Mouse (Mus musculus) urinary bladder, postnatal 10 days (tissue): ENCODE measurements around the gene Emc8.
"Not testable (repeated sequence)": the region's sequence is repeated elsewhere in the genome, so short reads cannot be mapped to it uniquely, and the experiment has no call there.

ENCODE experiments used
- DNase-seq: peaks from one replicate; pipeline ENCODE4 v3.0.0; 2022; ENCODE audit warnings: low spot score

Emc8 gene

DNA sequence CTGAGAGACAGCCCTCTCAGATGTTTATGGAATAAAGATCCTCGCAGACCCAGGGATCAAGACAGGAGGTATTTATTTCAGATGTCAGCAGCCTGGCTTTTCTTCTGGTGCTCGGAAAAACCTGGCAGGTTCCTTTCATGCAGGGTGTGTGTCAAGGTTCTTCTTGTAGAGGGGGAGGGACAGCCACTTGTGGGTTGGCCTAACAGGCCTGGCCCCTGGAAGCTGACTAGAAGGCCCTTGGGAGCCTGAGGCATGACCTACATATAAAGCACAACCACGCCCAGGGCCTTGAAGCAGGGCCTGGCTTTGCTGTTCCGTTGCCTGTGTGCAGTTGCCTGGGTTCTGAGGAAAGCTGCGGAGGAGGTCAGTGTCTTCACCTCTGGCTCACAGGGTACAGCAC lies 16.7 kb upstream of the Emc8 start:
- no peak for DNase-seq

DNA sequence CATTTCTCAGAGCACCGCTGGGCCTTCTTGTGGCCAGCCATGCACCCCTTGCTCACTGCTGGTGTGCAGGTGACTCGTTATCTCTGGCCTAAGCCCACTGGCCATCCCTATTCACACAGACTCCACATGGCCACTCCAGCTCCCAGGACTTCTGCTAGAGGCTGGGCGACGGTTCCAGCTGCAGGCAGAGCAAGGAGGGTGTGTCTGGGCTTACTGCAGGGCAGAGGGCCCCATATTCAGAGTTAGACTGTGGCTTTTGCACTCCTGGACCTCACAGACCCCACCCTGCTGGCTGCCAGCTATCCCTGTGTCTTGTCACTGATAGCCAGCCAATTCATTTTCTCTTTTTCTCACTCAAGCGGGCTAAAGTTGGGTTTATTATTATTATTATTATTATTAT lies 15.7 kb upstream of the Emc8 start:
- DNase-seq: no peak

DNA sequence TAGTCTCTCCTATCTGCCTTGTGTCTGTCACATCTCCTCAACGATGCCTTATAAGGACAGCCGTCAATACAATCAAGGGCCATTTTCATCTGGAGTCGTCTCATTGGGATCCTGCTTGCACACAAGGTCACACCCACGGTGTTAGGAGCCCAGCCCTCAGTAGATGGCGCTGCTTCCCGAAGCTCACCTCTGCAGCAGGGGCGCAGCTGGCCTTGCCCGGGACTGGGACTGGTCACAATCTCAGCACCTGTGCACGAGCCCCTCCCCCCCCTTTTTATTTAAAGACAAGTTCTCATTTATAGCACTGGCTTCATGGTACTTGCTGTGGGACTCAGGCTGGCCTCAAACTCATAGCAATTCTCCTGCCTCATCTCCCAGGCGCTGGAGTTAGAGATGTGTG lies 15.2 kb upstream of the Emc8 start:
- peak; percentile 43 for DNase-seq

DNA sequence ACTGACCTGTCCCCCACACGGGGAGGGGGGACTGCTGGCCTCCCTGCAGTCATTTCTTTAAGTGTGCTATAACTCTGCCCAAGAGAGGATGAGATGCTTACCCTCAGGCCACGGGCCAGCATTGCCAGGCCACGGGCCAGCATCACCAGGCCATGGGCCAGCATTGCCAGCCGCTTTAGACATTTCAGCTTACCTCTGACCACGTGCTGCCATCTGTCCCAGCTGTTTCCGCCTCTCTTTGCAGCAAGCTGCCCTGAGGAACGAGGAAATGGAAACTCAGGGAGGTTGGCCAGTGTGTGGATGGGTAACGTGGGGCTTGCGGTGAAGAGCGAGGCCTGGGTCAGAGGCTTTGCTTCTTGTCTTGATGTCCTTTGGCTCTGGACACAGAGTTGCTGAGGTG lies 12.7 kb upstream of the Emc8 start:
- DNase-seq: no peak

GRCm38 (mm10) chr8:120680405-120680804 lies 12.0 kb upstream of the Emc8 start:
- not testable (repeated sequence) for DNase-seq

- DNase-seq: no peak
Measured at GRCm38 (mm10) chr8:120679629-120680387, 11.4 kb upstream of the Emc8 start.

DNA sequence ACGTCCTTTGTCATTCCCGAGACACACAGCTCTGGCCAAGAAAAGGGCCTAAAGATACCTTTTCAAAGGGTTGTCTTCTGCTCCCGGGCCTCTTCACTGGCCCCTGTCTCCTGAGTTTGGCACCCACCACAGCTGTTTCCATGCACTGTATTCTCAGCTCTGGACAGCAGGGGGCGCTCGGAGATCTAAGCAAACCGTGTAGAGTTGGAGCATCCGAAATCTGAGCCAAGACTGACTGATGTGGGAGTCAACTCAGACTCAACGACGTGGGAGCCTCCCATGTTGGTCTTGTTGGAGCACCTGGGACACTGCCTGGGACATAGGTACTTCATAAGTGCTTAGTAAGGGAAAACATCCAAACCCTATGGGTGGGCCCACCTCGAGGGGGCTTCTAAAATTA lies 10.1 kb upstream of the Emc8 start:
- peak; percentile 71 for DNase-seq

- no peak for DNase-seq
Measured at GRCm38 (mm10) chr8:120675718-120676117, 7.3 kb upstream of the Emc8 start.

DNA sequence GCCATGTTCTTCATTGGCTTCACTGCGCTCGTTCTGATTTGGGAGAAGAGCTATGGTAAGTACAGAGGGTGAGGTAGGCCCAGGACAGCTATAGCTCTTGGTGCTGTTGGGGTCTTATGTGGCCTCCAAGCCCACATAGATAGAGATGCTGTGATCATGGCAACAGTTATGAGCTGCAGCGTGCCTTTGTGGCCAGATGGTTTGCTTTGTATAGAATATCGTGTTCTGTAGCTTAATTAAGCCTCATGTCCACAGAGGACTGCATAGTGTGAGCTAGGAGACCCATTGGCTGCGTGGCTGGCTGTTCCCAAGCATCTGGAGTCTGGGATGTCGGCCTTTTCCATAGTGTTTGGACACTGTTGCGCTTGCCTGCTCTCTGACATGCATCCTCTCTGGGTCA lies 4.9 kb upstream of the Emc8 start:
- no peak for DNase-seq

DNA sequence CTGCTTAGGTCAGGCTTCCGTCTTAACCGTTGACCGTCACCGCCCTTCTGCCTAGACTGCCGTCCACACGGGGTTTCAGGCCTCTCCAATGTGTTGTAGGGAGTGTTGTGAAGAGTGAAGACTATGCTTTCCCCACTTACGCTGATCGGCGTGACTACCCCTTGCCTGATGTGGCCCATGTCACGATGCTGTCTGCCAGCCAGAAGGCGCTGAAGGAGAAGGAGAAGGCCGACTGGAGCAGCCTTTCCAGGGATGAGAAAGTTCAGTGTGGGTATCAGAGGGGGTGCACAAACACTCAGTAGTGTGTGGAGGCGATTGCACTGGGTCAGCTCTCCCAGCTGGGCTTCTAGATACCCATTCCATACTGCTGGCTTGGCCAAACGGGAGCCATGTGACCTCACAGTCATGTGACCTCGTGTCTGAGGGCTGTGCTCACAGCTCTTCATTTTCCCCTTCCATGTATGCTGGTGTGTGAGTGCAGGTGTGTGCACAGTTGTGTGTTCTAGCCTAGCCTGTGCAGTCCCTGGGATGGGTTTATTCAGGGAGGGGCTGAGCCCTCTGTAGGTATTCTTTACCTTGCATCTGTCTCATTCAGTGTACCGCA lies 4.4 kb upstream of the Emc8 start:
- DNase-seq: no peak

GRCm38 (mm10) chr8:120671775-120672174 lies 3.4 kb upstream of the Emc8 start:
- DNase-seq: no peak

DNA sequence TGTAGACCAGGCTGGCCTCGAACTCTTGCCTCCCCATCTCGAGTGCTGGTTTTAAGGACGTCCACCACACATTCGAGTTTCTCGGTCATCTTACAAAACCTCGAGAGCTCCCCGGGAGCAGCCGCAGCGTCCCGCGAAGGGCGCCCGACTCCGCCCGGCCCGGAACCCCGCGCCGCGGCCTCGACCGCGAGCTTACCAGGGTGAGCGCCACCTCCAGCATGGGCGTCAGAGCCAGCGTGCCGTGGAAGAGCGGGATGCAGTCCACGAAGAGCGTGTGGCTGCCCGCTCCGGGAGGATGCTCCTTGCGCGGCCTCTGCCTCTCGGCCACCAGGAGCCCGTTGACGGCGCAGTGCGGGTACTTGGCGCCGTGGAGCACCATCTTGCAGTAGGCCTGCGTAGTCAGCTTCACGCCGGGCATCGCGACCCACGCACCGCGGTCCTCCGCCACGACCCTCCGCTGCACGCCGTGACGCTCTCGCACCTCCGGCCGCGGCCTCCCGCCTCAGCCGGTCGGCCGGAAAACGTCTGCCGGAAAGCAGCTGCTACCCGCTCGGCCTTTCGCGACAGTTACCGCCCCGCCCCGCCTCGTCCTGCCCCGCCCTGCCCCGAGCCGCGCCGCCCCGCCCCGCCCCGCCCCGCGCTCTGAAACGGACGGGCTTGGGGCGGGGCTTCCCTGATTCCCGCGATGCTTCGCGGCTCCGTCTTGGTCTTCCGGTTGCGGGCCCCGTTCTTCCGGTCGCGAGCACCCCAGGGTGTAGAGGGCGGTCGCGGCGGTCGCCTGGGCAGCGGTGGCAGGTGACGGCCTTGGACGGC lies 606 bp downstream of the Emc8 start, which contains the start of the genes Gm27021 and Cox4i1:
Gm27021 (minus strand) TSS at position 519 of the 813 bp plus-strand sequence.
Cox4i1 (plus strand) TSS at position 662 of the 813 bp plus-strand sequence.
- DNase-seq: peak; percentile 72

DNA sequence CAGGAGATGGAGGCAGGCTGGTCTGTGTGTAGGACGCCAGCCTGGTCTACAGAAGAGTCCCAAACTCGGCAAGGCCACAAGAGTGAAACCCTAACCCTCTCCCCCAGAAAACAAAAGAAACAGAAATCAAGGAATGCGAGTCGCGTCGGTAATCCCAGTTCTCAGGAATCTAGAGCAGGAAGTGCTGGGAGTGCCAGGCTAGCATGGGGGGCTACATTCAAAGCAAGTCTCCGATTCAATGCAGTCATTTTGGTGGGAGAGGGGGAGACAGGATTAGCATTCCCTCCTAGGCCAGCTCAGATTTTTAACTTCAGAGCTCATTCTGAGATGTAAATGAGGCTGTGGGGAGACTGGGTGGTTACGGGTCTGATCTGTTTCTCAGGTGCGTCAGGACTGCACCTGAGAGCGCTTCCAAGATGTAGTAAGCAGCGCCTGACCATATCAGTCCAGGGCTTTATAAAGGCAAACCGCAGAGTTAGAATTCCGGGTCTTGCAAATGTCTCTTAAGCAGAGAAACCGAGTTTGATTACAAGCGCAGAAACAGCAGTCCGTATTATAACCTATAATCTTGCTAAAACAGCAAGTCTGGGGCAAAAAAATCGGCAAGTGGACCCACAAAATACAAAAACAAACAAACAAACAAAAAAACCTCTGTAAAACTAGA lies 1.4 kb downstream of the Emc8 start:
- DNase-seq: no peak

GRCm38 (mm10) chr8:120665726-120666455 lies 2.5 kb downstream of the Emc8 start:
- DNase-seq: no peak

DNA sequence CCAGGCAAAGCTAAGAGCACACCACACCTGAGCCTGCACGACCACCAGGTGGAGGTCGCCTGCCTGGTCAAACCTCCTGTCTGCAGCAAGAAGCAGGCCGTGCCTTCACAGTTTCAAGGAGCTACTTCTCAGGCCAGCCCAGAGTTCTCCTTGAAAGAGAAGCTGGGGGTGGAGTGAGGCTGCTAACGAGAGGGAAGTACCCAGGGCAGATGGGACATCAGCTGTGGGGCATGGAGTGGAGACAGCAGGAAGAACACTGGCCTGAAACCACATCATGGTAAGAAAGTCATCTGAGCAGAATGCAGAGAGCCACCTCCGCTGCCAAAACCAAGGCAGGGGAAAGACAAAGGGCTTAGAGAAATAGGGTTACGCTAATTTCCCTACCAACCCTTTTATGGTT lies 3.8 kb downstream of the Emc8 start:
- no peak for DNase-seq

DNA sequence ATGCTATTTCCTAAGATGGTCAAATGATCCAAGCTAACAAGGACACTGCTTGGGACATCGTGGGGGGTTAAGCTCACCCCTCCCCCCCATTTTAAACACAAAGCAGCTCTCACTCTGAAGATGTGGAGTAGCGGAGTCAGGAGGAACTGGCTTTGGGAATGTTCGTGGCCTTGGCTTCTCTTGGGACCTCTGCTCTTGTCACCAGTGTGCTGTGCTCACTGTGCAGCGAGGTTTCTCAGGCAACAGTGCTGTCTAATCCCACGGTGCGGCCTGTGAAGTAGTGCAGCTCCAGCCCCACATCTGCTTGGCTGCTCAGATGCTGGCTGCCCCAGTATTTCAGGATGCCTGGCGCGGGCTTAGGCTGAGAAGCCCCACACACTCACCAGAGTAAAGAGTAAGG lies 11.0 kb downstream of the Emc8 start:
- no peak for DNase-seq

DNA sequence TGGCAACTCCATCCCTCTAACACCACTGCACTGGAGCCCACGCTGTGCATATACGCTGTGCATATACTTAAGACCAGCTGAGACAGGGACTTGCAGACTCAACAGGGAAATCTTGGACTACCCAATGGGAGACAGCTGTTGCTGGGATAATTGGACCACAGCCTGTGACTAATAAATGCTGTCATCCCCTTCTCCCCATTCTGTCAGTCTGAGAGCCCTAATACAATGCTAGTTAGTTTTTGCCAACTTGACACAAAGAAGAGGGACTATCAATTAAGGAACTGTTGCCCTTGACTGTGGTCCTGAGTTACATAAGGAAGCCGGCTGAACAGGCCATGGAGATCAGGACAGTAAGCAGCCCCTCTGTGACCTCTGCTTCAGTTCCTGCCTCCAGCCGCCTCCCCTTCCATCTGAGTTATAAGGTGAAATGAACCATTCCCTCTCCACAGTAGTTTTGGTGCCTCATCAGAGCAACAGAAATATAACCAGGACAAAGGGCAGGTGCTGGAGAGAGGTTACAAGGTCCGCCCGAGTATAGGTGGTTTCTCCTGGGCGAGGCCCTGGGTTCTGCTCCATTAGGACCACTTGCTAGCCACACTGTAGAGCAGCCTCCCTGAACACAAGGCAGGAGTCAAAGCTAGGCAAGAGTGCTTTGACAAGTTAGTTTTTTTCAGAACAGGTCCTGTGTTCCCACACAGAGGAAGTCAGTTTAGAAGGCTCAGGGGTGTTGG lies 11.9 kb downstream of the Emc8 start:
- DNase-seq: no peak

- no peak for DNase-seq
Measured at GRCm38 (mm10) chr8:120647532-120647931, 20.8 kb downstream of the Emc8 start, which contains the start of gene 1190005I06Rik. 1190005I06Rik (minus strand) TSS chr8:120647632.

DNA sequence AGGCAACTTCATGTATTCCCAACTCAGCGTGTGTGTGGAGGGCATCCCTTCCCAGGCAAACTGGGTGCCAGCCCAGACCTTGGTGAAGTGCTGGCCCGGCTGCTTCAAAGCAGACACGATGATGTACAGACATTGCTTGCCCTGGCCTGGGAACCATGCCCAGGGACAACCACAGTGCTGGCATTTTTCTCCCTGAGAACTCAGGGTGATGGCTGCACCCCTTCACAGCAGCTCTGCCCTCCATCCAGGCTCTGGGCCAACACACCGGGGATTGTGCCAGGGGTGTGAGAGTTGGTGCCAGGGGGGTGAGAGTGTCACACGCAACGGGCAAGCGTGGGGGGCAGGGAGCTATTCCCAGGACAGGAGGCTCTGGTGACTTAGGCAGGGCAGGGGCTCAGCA lies 23.7 kb downstream of the Emc8 start:
- DNase-seq: no peak

DNA sequence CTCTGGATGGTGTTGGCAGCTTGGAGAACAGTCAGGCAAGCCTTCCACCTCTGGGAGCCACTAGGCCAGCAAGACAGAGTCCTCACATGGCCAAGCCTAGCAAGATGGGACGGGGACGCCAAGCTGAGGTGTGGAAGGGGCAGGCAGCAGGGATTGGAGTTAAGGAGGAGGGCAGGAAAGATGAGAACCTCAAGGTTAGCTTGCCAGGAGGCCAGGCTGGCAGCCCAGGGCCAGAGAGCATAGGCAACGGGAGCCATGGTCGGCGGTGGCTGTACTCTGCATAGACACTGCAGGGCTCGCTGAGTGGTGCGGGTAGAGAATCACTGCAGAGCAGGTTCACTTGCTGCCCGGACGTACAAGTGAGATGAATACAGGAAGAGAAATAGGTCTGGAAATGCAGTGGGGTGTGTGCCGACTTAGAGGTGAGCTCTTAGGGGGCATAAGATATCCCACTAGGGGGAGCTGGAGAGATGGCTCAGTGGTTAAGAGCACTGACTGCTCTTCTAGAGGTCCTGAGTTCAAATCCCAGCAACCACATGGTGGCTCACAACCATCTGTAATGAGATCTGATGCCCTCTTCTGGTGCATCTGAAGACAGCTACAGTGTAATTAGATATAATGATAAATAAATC lies 26.2 kb downstream of the Emc8 start:
- no peak for DNase-seq
